Mouse (Mus musculus) heart, postnatal 36 days (tissue): ENCODE measurements at regions not wholly inside any gene's neighbourhood (a gene's known extent, or its start where the extent isn't known, plus 50 kb on each side); places are given as distances from the start of the nearest gene placed in this dataset.

Experiments
- DNase-seq, 2 experiments: peaks; one replicate each; pipeline ENCODE4 v3.0.0; 2021 to 2022
- intact Hi-C: fragments of 180-260 bp; cut with DNase I; formaldehyde crosslinking; loops from one replicate; pipeline ENCODE4 v1.15.1; 2025

DNA sequence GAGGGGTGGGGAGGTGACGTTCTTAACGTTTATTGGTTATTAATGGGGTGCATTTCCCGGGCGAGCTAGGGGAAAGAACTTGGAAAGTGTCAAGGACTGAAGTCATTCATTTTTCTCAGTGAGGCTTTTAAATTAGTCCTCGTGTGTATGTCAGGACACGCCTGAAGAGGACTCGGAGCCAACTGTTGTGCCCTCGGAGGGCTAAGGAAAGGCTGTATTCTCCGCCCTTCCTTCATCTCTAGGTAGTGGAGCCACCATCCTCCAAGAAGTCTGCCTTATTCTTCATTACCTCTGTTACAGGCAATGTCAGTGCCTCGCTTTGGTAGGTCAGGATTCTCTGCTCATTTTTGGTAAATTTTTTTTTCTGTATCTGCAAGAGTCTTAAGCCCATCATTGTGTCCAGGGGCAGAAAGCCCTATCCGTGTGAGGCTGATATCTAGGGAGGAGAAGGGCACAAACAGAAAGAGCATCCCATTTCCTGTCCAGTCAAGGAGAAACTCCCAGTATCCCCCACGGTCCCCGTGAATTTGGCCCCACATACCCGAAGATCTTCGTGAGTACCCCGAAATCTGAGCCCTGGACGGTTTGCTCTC is 84.2 kb upstream of the Calm2 start:
- intact Hi-C loops, result loop anchor here (1.0 to 2.0 kb wide), 2 partner anchors 40 to 86 kb away; no protein-coding TSS in a partner anchor
- no peak for DNase-seq

- DNase-seq, result peak; percentile 62 to 77
- intact Hi-C loops, result loop anchor here (1.0 to 2.0 kb wide), 2 partner anchors 39 to 216 kb away; no protein-coding TSS in a partner anchor
Observed at GRCm38 (mm10) chr17:87531411-87532157, 84.8 kb upstream of the Calm2 start.

DNA sequence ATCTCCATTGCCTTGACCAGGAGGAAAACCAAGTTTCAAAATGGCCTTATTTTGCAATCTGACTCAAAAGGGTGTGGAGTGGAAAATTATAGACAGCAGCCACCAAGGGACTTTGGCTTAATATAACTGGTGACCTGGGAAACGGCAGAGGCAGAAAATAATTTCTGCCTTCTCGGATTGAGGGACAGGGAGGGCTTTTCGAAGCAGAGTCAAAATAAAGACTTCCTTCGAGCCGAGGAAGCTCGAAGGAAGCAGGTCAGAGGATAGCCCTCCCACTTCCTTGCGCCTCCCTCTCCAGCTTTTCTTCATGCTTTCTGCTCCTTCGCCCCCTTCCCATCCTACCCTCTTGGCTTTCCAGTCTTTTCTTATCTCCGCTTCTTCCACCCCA is 85.4 kb upstream of the Calm2 start:
- peak in 1 of 2 experiments; percentile 16 for DNase-seq
- intact Hi-C loops, result loop anchor here (1.0 kb wide), 1 partner anchor 217 kb away; no protein-coding TSS in a partner anchor

GRCm38 (mm10) chr17:87532762-87533161 is 86.0 kb upstream of the Calm2 start:
- DNase-seq, result no peak
- intact Hi-C loops, result loop anchor here (1.0 kb wide), 1 partner anchor 217 kb away; no protein-coding TSS in a partner anchor

GRCm38 (mm10) chr17:87549568-87549967 is 86.2 kb upstream of the Epcam start:
- intact Hi-C loops, result no loop called here
- DNase-seq, result no peak

DNA sequence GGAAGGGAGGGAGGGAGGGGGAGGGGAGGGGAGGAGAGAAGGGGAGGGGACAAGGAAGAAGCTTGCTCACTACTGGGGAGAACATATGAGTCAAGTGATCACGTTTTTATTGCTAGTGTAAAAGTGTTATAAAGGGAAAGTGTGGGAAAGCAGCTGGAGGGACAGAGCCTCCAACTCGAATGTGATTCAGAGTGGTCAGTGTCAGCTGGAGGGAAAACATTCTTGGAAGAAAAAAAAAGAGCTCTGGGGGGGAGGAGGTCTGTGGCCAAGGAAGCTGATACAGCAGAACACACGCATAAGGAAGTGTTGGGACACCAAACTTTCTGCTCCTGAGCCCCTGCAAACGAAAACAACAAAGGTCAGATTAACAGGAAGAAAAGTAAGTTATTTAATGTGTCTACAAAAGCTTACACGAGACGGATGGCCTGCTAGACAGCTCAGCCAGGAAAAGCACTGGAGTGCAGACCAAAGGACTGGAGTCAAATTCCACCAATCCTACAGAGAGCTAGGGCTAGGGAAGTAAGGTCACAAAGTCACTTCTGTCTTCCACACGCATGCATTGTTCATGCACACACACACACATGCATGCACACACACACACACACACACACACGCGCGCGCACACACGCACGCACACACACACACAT is 85.1 kb upstream of the Epcam start:
- no peak for DNase-seq
- intact Hi-C loops, result no loop called here

GRCm38 (mm10) chr17:87554561-87554960 is 81.2 kb upstream of the Epcam start:
- intact Hi-C loops, result no loop called here
- no peak for DNase-seq

DNA sequence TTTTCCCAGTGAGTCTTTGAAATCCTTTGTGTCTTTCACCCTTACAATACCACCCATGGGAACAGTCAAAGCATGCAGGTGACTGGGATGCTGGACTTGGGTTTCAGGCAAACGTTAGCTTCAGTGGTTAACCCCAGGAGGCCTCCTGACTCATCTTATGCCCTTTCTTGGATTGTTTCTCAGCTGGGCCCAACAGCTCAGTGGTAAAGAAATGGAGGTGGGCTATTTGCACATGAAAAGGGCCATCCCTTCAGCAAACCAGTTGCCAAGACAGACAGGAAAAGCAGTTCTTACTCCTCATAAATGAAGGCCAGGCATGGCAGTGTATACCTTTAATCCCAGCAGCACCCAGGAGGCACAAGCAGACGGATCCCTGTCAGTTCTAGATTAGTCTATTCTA is 77.4 kb upstream of the Epcam start:
- intact Hi-C loops, result no loop called here
- no peak for DNase-seq

- no peak for DNase-seq
- intact Hi-C loops, result no loop called here
Observed at GRCm38 (mm10) chr17:87559641-87560040, 76.1 kb upstream of the Epcam start.

GRCm38 (mm10) chr17:87560923-87561322 is 74.9 kb upstream of the Epcam start:
- intact Hi-C loops, result no loop called here
- no peak for DNase-seq

DNA sequence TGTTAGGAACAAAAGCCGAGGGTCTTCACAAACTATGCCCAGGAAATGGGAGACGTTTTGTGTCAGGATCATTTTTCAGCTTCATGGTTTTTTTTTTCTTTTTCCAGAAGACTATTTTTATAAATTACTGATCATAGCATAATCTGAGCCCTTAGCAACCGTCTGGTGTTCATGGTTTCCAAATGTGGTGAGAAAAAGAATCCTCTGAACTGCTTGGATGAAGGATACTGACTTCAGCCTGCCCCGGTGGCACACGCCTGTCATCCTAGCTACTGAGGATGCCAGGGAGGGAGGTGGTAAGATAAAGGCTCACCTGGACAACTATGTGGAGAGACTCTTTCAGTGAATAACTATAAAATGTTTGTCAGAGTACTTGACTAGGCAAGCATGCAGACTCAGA is 72.4 kb upstream of the Epcam start:
- intact Hi-C loops, result no loop called here
- no peak for DNase-seq

DNA sequence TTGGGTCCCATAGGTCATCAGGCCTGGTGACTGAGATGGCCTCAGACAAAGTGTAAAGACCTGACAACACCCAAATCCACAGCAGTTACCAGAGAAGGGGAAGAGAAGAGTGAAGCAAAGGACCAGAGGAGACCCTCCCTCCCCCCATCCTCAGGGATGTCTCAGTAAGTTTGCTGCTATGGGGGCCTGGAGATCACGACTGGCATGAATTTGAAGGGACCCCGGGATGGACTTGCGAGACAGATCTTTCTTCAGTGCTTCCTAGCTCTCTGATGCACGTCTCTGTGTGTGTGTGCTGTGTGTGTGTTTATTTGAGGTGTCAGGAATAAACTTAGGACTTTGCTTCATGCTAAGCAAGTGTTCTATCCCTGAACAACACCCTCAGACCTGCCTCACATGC is 70.1 kb upstream of the Epcam start:
- no peak for DNase-seq
- intact Hi-C loops, result no loop called here

DNA sequence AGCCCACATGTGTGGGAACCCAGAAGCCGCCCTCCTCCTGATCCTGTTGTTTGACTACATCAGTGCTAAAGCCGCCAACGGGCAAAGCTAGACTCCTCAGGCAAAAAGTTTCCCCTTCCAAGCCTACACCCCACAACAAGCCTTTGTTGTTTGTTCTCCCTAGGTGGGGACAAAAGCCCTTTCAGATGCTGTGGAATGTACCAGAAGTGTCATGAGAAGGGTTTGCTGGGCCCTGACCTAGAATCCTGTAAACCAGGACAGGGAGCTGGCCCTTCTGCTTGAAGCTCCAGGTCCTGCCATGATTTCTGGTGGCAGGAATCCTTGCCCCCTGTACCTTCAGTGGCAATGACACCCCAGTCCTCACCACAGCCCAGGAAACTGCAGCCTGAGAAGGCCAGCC is 69.5 kb upstream of the Epcam start:
- intact Hi-C loops, result no loop called here
- DNase-seq, result no peak

DNA sequence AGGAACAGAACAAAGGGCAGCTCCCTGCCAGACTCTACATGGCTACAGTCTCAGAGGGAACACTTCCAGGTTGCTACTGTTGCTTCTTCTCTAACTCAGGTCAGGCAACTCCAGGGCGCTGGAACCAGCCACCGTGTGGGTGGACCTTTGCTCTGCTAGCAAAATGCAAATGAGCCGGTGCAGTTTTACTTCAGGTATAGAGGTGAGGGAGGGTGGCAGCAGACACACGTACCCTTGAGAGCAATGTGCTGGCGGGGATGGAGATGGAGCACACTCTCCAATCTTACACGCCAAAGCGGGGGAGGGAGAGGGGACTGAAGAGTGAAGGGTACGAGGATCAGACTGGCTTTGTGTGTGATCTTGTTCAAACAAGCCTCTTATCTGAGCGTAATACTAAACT is 68.8 kb upstream of the Epcam start:
- intact Hi-C loops, result no loop called here
- DNase-seq, result no peak

DNA sequence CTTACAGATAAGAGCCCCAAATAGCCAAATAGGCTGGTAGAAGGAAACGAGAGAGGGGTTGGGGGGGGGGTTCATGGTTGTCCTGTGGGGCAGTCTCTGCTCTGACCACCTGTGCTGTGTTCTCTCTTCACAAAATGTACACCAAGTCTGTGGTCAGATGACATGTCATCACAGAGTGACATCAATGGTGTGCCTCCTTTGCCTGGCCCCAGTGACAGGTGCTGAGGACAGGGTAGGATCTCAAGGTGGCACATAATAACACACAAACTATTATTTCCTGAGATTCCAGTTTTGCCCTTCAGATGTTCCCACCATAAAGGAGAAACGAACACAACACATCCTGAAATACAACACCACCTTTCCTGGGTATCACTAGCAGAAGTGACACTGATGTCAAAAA is 68.3 kb upstream of the Epcam start:
- intact Hi-C loops, result no loop called here
- DNase-seq, result no peak

DNA sequence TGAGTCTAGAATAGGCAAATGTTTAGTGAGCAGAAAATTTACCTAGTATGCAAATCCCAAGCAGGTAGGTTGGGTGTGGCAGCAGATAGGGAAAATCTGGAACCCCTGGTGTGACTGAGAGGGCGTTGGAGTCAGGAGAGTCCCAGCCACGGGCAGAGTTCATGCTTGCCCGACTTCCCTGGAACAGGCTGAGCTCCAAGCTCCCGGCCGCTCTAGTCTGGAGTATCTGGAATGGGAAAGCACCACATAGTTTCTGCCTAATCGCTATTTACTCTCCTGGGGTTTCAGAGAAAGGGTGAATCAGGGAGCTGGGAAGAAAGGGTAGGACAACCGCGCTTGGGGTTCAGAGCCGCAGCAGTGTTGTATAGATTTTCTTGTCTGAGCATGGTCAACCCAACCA is 65.8 kb upstream of the Epcam start:
- DNase-seq, result no peak
- intact Hi-C loops, result loop anchor here (2.0 to 5.0 kb wide), 3 partner anchors 39 to 533 kb away; partner anchors contain the start of gene Calm2

GRCm38 (mm10) chr17:87570676-87571344 is 65.0 kb upstream of the Epcam start:
- intact Hi-C loops, result loop anchor here (1.0 to 5.0 kb wide), 4 partner anchors 40 to 534 kb away; partner anchors contain the start of gene Calm2
- no peak for DNase-seq

DNA sequence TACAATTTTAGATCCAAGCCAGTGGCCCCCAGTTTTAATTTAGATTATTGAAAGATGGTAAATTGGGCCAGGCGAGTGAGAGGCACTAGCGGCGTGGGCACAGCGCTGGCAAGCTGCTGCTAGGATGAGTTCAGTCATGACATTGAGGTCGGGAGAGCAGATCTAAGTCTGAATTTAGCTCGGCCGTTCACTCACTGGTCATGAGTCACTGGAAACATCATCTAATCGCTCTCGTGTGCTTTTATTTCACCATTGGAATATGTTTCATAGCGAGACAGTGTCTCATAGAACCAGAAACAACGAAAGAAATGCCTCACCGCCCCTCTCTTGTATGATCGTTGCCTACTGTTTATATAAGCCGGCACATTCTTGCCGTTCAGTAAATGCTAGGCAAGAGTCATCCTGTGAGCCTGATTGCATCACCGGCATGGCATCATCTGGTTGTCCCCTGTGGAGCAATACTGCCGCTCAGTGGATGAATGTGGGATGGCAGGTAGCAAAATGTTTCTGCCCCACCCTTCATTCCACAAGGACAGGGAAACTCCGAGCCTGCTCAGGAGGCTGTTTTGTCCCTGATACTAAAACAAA is 64.3 kb upstream of the Epcam start:
- DNase-seq, result peak; percentile 97 to 99
- intact Hi-C loops, result loop anchor here (1.0 to 5.0 kb wide), 4 partner anchors 41 to 534 kb away; partner anchors contain the start of gene Calm2

DNA sequence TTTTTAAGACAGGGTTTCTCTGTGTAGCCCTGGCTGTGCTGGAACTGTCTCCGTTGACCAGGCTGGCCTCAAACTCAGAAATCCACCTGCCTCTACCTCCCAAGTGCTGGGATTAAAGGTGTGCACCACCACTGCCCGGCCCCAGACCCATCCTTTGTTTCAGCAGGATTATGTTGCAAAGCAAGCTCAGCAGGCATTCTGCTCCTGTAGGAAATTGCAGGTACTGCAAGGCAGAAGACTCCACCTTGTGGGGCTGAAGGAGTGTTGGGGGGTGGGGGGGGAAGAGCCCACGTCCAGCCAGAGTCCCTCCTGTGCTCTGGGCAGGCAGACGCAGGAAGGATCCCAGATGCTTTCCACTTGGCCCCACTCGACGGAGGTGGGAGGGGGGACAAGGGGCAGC is 52.2 kb upstream of the Epcam start:
- intact Hi-C loops, result no loop called here
- DNase-seq, result no peak

- no peak for DNase-seq
- intact Hi-C loops, result no loop called here
Observed at GRCm38 (mm10) chr17:87585355-87585754, 50.4 kb upstream of the Epcam start.
